Mouse (Mus musculus) limb, embryonic 13.5 days (tissue): ENCODE results near the gene Vmn1r225. TPM values are rescaled to one million over a fixed set of nuclear protein-coding genes. Genes with fewer than 3 reads are reported as not detected.
"Not testable (repeated sequence)": the region's sequence is repeated elsewhere in the genome, so short reads cannot be mapped to it uniquely, and the experiment has no call there.

Experiments
- ATAC-seq: fragments of 200-750 bp; cut with Nextera tagmentation; 2 replicates; pipeline ENCODE4 v1.8.0; 2017; ENCODE audit warnings: low read depth, moderate number of reproducible peaks, moderate TSS enrichment; ENCODE audit not compliant: low FRiP score
- H3K27ac ChIP-seq: fragments of 300-500 bp; sonication (generic); 2 replicates; pipeline ENCODE4 v1.5.1; 2015; ENCODE audit warnings: inconsistent platforms, mild to moderate bottlenecking, moderate library complexity
- H3K27me3 ChIP-seq: fragments of 300-500 bp; sonication (generic); 2 replicates; pipeline ENCODE4 v1.6.1; 2015; ENCODE audit warnings: mild to moderate bottlenecking, inconsistent platforms
- H3K36me3 ChIP-seq: fragments of 300-500 bp; sonication (generic); 2 replicates; pipeline ENCODE4 v1.6.1; 2015; ENCODE audit warnings: inconsistent platforms, mild to moderate bottlenecking, moderate library complexity
- H3K4me1 ChIP-seq: fragments of 300-500 bp; sonication (generic); 2 replicates; pipeline ENCODE4 v1.6.1; 2015; ENCODE audit warnings: inconsistent platforms
- H3K4me2 ChIP-seq: fragments of 300-500 bp; sonication (generic); replicated peaks from 2 replicates; pipeline ENCODE4 v1.6.1; 2015; ENCODE audit warnings: inconsistent platforms, mild to moderate bottlenecking, moderate library complexity
- H3K4me3 ChIP-seq: fragments of 300-500 bp; sonication (generic); 2 replicates; pipeline ENCODE4 v1.5.1; 2015; ENCODE audit warnings: moderate library complexity, mild to moderate bottlenecking, inconsistent platforms
- H3K9ac ChIP-seq: fragments of 300-500 bp; sonication (generic); 2 replicates; pipeline ENCODE4 v1.6.1; 2015; ENCODE audit warnings: mild to moderate bottlenecking, inconsistent platforms
- H3K9me3 ChIP-seq: fragments of 300-500 bp; sonication (generic); 2 replicates; pipeline ENCODE4 v1.6.1; 2016; ENCODE audit warnings: inconsistent platforms
- WGBS: fragments of 180-500 bp; shearing (Covaris S2); methylation state at CpG from one replicate; pipeline ENCODE4 v1.1.7; 2015; 5-methylcytosine and 5-hydroxymethylcytosine counted together
- polyA plus RNA-seq: library from polyadenylated mRNA; unstranded; fragments of >200 nt; fragmentation: Nextera tagmentation; extraction: Ambion mirVana; gene quantifications from 2 replicates; pipeline ENCODE4 v1.2.1, GENCODE M21; 2015

The Vmn1r225 gene
- not detected in 2 replicates for polyA plus RNA-seq

DNA sequence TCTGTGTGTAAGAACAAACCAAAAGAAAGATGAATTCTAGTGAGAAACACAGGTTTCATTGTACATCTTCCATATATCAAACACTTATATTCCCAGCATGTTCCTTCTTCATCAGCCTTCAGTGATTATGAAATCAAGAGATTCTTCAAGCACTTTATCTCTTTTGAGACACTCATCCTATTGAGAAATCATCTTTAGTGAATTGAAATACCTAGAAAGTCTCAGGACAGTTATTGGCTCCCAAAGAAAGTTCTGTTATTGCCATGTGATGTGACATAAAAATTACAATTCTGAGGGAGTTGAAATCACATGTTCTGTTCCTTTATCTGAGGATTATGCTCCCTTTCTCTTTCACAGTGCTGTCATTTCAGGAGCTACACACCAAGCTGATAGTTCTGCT is at the start of gene Vmn1r225:
Gene Vmn1r225 (plus strand): TSS at position 301 of the 400 bp plus-strand sequence.
- H3K4me2 ChIP-seq, result no peak within 1 kb of the TSS
- no peak for ATAC-seq
- H3K9me3 ChIP-seq, result peaks cover 3% of the 10 kb centered on the region; the same call in 1 of the 2 replicates
- H3K27ac ChIP-seq, result no peak within 1 kb of the TSS
- H3K36me3 ChIP-seq, result no peaks in the 10 kb centered on the region
- no peaks in the 10 kb centered on the region for H3K27me3 ChIP-seq
- H3K9ac ChIP-seq, result no peak within 1 kb of the TSS
- no peaks in the 10 kb centered on the region for H3K4me1 ChIP-seq
- no peak within 1 kb of the TSS for H3K4me3 ChIP-seq

GRCm38 (mm10) chr17:20473311-20473710 is 24.6 kb upstream of the Vmn1r225 start:
- H3K4me1 ChIP-seq, result no peaks in the 10 kb centered on the region
- no peak overlapping the region for H3K9ac ChIP-seq
- no peaks in the 10 kb centered on the region for H3K36me3 ChIP-seq
- WGBS, result 70% methylated on average over 3 of the region's 3 CpGs
- no peak for ATAC-seq
- no peak overlapping the region for H3K27ac ChIP-seq
- no peaks in the 10 kb centered on the region for H3K27me3 ChIP-seq
- H3K4me3 ChIP-seq, result no peak overlapping the region
- H3K4me2 ChIP-seq, result no peak overlapping the region
- H3K9me3 ChIP-seq, result peaks cover 4% of the 10 kb centered on the region; the same call in 1 of the 2 replicates

- H3K4me2 ChIP-seq, result no peak within 1 kb of the TSS
- no peaks in the 10 kb centered on the region for H3K27me3 ChIP-seq
- no peak within 1 kb of the TSS for H3K4me3 ChIP-seq
- H3K9ac ChIP-seq, result no peak within 1 kb of the TSS
- no peaks in the 10 kb centered on the region for H3K4me1 ChIP-seq
- no peaks in the 10 kb centered on the region for H3K36me3 ChIP-seq
- no peak within 1 kb of the TSS for H3K27ac ChIP-seq
- peaks cover 4% of the 10 kb centered on the region; the same call in 1 of the 2 replicates for H3K9me3 ChIP-seq
- no peak for ATAC-seq
Observed at GRCm38 (mm10) chr17:20481231-20481630, 16.7 kb upstream of the Vmn1r225 start, which contains the start of gene Vmn2r108. Gene Vmn2r108 (minus strand): TSS chr17:20481331.

DNA sequence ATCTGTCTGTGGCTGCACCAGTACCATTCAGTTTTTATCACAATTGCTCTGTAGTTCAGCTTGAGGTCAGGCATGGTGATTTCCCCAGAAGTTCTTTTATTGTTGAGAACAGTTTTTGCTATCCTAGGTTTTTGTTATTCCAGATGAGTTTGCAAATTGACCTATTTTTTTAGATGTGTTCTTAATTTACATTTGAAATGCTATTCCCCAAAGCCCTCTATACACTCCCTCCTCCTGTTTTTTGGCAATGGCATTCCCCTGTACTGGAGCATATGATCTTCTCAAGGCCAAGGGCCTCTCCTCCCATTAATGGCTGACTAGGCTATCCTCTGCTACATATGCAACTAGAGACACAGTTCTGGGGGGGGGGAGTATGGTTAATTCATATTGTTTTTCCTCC is 10.3 kb downstream of the Vmn1r225 start:
- H3K27me3 ChIP-seq, H3K27ac ChIP-seq, H3K4me3 ChIP-seq, ATAC-seq, H3K4me2 ChIP-seq, H3K36me3 ChIP-seq, H3K4me1 ChIP-seq, H3K9ac ChIP-seq: not testable (repeated sequence)
- peaks cover 16% of the 10 kb centered on the region for H3K9me3 ChIP-seq

Other genes with a start within 250 kb of the Vmn1r225 start
- not detected in 2 replicates for gene Vmn2r106, start 212.6 kb upstream of the Vmn1r225 start, polyA plus RNA-seq
- not detected in 2 replicates for gene Vmn2r107, start 152.9 kb upstream of the Vmn1r225 start, polyA plus RNA-seq
- not detected in 2 replicates for gene Vmn1r224, start 84.0 kb upstream of the Vmn1r225 start, polyA plus RNA-seq
- gene Vmn2r108, start 16.8 kb upstream of the Vmn1r225 start, polyA plus RNA-seq, result not detected in 2 replicates
- gene Vmn2r109, start 66.6 kb downstream of the Vmn1r225 start, polyA plus RNA-seq, result not detected in 2 replicates
- gene Vmn2r110, start 98.3 kb downstream of the Vmn1r225 start, polyA plus RNA-seq, result 0.03 TPM in 2 replicates
- gene Fpr-rs3, start 126.7 kb downstream of the Vmn1r225 start, polyA plus RNA-seq, result not detected in 2 replicates
- gene Vmn1r226, start 184.7 kb downstream of the Vmn1r225 start, polyA plus RNA-seq, result not detected in 2 replicates
- gene Vmn1r227, start 231.7 kb downstream of the Vmn1r225 start, polyA plus RNA-seq, result not detected in 2 replicates